Mouse (Mus musculus) bone marrow macrophage, adult 2 months (primary cell): Measurements from ENCODE around the gene Sgsm3.

Experiments
- CTCF ChIP-seq: IDR thresholded peaks from 2 replicates; pipeline ENCODE4 v1.5.1; 2012; ENCODE audit warnings: low read depth, mild to moderate bottlenecking, low read length, moderate library complexity
- POLR2A ChIP-seq: IDR thresholded peaks from 2 replicates; pipeline ENCODE4 v1.6.1; 2012; ENCODE audit warnings: mild to moderate bottlenecking, low read depth, low read length, borderline replicate concordance

DNA sequence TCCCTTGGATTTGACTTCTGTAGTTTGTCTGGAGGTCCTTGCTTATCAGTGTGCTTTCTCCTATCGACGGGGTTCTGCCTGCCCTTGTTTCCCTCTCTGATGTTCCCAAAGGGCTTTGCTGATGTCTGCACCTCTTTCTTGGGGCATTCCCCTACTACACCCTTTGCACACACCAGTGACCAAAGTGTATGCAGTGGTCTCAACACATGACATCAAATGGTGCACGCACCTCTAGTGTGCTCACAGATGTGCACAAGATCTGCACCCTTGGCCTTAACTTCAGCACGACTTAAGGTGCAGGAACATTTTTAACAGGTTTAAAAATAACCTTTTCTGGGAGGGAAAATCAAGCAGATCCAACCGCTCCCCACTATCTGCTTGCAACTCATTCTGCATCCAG is 38.2 kb upstream of the Sgsm3 start:
- TF ChIP-seq CTCF (no peak), POLR2A (no peak)
